Mouse (Mus musculus): ENCODE results near the gene Myh13. TPM values are rescaled to one million over a fixed set of nuclear protein-coding genes. Genes with fewer than 3 reads are reported as not detected.

Gene Myh13
- polyA plus RNA-seq, 1 experiment from 2014 or later = not detected

- no peaks in the 10 kb centered on the region for H3K4me1 ChIP-seq
- H3K4me3 ChIP-seq = no peak overlapping the region
- no peak overlapping the region for H3K27ac ChIP-seq (replicated peaks)
- 86% methylated on average over 6 of the region's 6 CpGs for WGBS
- no peaks in the 10 kb centered on the region for H3K27me3 ChIP-seq (replicated peaks; ENCODE audit: low read depth, poor library complexity, severe bottlenecking)
- H3K36me3 ChIP-seq (replicated peaks) = no peaks in the 10 kb centered on the region
- H3K9me3 ChIP-seq = no peaks in the 10 kb centered on the region
- DNase-seq (ENCODE audit: low spot score) = no peak
Observed at GRCm38 (mm10) chr11:67414346-67414940, 93.0 kb downstream of the Myh13 start.

Other genes with a start within 250 kb of the Myh13 start
- 0.21 and 0.30 TPM in 2 replicates for gene Myh3, start 243.4 kb upstream of the Myh13 start, polyA plus RNA-seq (2016; fragmentation: Nextera tagmentation; extraction: Ambion mirVana)
- gene Myh2, start 150.6 kb upstream of the Myh13 start, polyA plus RNA-seq (2016; fragmentation: Nextera tagmentation; extraction: Ambion mirVana) = 0.04 TPM in 1 of 2 replicates, not detected in the other
- gene Myh1, start 121.6 kb upstream of the Myh13 start, polyA plus RNA-seq (2016; fragmentation: Nextera tagmentation; extraction: Ambion mirVana) = not detected in 2 replicates
- 0.05 TPM in 1 of 2 replicates, not detected in the other for gene Myh4, start 83.6 kb upstream of the Myh13 start, polyA plus RNA-seq (2016; fragmentation: Nextera tagmentation; extraction: Ambion mirVana)
- gene Myh8, start 44.5 kb upstream of the Myh13 start, polyA plus RNA-seq (2016; fragmentation: Nextera tagmentation; extraction: Ambion mirVana) = 0.05 and 0.09 TPM in 2 replicates
- 3.5 and 4.0 TPM in 2 replicates for gene Gas7, start 133.8 kb downstream of the Myh13 start, polyA plus RNA-seq (2016; fragmentation: Nextera tagmentation; extraction: Ambion mirVana)

Data from embryonic facial prominence, embryonic 10.5 days (tissue).